Mouse (Mus musculus) large intestine, adult 2 months (tissue): ENCODE measurements around the gene Lrp3. TPM values are rescaled to one million over a fixed set of nuclear protein-coding genes. Genes with fewer than 3 reads are reported as not detected.

ENCODE experiments used
- DNase-seq: peaks from one replicate; pipeline ENCODE4 v3.0.0-alpha.2; 2012; ENCODE audit warnings: low read depth, low spot score
- WGBS: fragments of 180-500 bp; shearing (Covaris S2); methylation state at CpG from one replicate; pipeline ENCODE4 v1.1.7; 2018; 5-methylcytosine and 5-hydroxymethylcytosine counted together
- polyA plus RNA-seq: library from polyadenylated mRNA; depleted of rRNA; stranded (reverse); fragments of >200 nt; gene quantifications from 2 replicates; pipeline ENCODE4 v1.2.3, GENCODE M21; 2012

The Lrp3 gene
- polyA plus RNA-seq, 1 experiment: 3.1 TPM

DNA sequence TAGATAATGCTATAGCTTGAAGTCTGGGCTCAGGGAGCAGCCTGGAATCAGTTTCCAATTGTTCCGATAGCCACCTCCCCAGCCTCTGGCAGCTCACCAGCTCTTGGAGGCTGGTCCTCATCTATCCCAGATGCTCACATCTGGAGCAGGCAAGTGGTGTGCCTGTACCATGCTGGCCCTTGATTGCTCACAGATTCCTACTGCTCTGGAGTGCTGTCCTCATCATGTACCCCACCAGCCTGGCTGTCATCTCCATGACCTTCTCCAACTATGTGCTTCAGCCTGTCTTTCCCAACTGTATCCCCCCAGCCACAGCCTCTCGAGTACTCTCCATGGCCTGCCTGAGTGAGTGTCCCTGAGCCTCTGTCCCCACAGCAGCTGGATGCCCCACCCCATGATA, 18.3 kb downstream of the Lrp3 start:
- DNase-seq: no peak
- 47% methylated on average over 2 of the region's 2 CpGs for WGBS

DNA sequence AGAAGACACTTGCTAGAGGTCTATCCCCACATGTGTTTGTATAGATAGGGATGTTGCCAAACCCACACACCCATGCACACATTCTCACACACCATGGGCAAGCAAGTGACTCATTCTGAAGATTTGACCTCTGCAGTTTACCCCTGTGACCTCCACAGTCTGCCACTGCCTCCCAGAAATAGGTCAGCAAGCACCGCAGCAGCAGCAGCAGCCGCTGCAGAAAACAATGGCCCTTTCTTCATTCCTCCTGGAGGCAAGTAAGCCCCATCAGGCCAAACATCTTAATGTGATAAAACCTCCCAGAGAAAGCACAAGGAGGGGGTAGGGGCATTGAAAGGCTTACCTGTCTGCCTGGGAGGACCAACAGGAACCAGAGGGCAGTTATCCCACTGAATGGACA, 24.0 kb downstream of the Lrp3 start:
- WGBS: 24% methylated on average over 2 of the region's 2 CpGs
- DNase-seq: no peak

GRCm38 (mm10) chr7:35189699-35190098, 25.6 kb downstream of the Lrp3 start:
- no peak for DNase-seq
- WGBS: 48% methylated on average over 5 of the region's 5 CpGs

DNA sequence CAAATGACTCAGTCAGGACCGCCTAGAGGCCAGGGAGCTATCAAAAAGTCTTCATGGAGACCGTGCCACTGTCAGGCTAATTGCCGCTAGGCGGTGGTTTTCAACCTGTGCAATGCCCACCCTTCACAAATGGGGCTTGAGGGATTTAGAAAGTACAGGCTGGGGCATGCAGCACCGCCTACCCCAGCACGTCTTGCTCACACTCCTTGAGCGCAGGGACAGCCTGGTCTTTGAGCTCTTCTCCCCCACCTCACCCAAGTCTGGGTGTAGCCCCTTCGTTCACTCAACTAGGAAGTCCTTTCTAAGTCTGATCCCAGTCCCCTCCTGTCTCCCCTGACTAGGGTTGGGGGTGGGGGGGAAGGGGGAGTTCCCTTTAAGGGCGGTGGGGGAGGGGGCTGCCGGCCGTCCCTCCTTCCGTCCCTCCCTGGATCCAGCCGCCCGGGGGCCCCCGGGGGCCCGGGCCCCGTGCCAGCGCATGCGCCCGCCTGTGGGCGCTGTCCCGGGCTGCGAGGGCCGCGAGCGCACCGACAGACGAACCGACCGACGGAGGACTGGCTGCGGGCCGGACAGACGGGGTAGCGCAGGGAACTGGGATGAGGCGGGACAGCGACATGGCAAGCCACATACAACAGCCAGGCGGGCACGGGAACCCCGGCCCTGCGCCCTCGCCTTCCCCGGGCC, 29.3 kb downstream of the Lrp3 start, which contains the start of gene Slc7a10:
Gene Slc7a10, plus strand, starts transcription at position 497 of the 681 bp plus-strand sequence.
- DNase-seq: no peak
- WGBS: 3% methylated on average over 42 of the region's 43 CpGs

DNA sequence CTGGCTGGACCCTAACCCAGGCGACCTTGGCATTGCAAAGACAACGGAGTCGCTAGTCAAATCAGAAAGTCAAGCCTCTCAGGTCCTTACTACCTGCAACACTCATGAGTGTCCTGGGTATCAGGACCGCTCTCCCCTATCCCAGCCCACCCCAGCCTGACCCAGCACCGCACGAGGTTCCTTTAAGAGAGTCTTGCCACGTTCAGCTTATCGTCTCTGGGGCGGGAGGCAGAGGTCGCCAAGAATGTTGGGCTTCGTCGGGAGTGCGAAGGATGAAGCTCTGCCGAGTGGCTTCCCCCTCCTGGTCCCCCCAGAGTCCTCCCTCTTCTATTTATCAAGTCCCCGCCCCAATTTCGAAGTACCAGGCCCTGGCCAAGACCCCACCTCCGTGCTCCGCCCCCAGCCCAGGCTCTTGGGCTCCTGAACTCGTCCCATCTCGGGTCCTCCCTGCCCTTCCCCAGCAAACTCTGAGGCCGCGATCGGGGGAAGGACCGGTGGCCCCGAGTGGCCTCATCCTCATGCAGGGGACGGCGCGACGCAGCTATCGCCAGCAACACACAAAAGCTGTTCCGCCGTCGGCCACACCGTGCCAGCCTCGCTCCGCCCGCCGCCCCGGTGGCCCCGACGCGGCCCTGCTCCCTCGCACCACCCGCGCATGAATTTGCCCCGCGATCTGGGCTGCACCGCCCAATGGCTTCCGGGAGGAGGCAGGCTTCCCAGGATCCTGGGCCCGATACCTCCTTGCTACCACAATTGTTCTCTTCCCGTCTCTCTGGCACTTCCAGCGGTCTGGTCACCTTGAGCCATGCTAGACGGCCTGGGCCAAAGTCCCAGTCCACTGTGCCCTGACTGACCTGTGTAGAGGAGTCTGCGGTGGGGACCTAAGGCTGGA, 30.2 kb downstream of the Lrp3 start:
- WGBS: 8% methylated on average over 54 of the region's 54 CpGs
- no peak for DNase-seq

GRCm38 (mm10) chr7:35176412-35177381, 38.6 kb downstream of the Lrp3 start:
- peak; percentile 10 for DNase-seq
- WGBS: 53% methylated on average over 18 of the region's 18 CpGs

- no peak for DNase-seq
- WGBS: 66% methylated on average over 4 of the region's 4 CpGs
Measured at GRCm38 (mm10) chr7:35175533-35175932, 39.8 kb downstream of the Lrp3 start.

DNA sequence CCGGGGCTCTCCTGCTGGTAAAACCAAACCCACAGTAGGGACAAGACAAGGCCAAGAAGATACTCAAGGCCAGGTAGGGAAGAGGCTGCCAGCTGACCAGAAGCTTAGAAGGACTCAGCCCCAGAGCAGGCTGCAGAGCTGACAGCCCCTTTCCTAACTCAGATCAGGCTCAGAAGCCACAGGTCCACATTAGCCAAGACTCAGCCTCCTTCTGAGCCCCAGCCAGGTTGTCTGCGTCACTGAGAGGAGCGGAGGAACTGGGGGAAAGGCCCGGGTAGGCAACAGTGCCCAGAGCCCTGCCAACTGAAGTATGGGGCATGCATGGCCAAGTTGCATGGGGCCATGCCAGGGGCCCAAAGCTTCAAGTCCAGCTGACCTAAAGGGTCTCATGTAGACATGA, 42.8 kb downstream of the Lrp3 start:
- no peak for DNase-seq
- WGBS: 68% methylated on average over 4 of the region's 4 CpGs

GRCm38 (mm10) chr7:35171867-35172382, 43.4 kb downstream of the Lrp3 start:
- DNase-seq: peak; percentile 69
- WGBS: 3% methylated on average over 16 of the region's 16 CpGs

DNA sequence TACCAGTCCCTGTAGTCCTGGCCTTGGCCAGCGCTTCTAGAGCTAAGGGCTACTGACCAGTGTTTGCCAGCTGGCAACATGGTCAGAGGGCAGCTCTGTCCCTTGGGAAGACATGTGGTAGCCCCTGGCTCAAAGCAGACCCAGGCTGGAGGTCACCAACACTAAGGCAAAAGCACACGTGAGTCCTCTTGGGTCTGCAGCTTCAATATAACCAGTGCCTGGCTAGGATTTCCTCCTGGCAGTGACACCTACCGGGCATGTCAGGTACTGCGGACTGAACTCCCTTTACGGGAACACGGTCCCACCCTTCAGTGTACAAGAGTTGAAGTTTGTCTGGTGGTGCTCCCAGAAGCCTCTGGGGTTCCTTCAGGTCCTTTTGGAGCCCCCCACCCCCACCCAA, 46.0 kb downstream of the Lrp3 start:
- 12% methylated on average over 6 of the region's 6 CpGs for WGBS
- peak; percentile 60 for DNase-seq

DNA sequence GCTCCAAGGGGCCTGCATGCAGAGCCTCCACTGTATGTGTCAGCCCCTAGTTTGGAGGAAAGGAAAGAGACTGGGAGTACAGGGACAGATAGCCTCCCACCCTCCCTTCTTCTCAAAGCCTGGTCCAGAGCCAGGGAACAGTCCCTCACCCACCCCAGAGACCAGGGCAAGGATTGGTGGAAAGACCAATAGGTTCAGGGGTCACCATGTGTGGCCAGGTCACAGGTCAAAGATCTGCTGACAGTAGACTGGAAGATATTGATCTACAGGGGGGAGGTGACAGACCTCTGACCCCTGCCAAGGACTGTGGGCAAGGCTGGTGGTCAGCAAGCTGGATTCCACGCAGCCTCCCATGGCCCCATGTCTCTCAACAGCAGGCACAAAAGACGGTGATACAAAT, 47.4 kb downstream of the Lrp3 start:
- DNase-seq: no peak
- 96% methylated on average over 2 of the region's 2 CpGs for WGBS

GRCm38 (mm10) chr7:35166988-35167387, 48.3 kb downstream of the Lrp3 start:
- no peak for DNase-seq
- WGBS: 83% methylated on average over 5 of the region's 5 CpGs

GRCm38 (mm10) chr7:35164131-35164530, 51.2 kb downstream of the Lrp3 start:
- WGBS: 67% methylated on average over 6 of the region's 6 CpGs
- DNase-seq: no peak

DNA sequence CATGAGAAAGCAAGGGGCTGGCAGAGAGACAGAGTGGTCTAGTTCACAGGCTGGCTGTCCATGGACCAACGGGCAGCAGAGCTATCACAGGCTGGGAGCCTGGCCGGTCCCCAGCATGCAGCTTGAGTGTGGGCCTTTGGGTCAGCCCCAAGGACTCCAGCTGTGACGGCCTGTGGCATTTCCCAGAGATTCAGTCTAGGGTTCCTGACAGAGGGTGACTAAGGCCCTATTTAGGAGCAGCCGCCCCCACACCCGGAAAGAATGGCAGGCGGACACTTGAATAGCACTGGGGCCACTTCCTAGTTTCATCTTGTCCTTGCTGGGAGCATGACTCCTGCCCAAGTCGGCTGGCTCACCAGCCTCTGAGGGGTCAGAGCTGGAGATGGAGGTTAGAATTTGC, 51.7 kb downstream of the Lrp3 start:
- WGBS: 68% methylated on average over 7 of the region's 7 CpGs

GRCm38 (mm10) chr7:35162443-35162842, 52.9 kb downstream of the Lrp3 start:
- DNase-seq: no peak
- WGBS: 73% methylated on average over 6 of the region's 6 CpGs

More for the DNA sequence above, 51.7 kb downstream of the Lrp3 start:
- no peak for DNase-seq

DNA sequence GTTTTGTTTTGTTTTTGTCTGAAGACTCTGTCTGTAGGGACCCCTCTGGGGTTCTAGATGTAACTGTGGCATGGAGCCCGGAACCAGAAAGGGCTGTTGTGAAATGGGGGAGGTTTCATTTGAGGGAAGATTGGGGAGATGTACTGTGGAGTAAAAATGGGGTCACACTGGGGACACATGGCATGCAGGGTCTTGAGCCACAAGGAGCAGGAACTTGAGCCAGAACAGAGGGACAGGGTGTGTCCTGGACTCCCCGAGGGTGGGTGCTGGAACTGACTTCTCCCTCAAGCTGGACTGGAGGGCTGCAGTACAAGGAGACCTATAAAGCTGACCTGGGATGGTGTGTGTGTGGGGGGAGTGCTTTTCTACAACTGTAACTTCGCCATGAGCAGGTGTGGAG, 57.8 kb downstream of the Lrp3 start:
- WGBS: 30% methylated on average over 3 of the region's 3 CpGs
- no peak for DNase-seq

DNA sequence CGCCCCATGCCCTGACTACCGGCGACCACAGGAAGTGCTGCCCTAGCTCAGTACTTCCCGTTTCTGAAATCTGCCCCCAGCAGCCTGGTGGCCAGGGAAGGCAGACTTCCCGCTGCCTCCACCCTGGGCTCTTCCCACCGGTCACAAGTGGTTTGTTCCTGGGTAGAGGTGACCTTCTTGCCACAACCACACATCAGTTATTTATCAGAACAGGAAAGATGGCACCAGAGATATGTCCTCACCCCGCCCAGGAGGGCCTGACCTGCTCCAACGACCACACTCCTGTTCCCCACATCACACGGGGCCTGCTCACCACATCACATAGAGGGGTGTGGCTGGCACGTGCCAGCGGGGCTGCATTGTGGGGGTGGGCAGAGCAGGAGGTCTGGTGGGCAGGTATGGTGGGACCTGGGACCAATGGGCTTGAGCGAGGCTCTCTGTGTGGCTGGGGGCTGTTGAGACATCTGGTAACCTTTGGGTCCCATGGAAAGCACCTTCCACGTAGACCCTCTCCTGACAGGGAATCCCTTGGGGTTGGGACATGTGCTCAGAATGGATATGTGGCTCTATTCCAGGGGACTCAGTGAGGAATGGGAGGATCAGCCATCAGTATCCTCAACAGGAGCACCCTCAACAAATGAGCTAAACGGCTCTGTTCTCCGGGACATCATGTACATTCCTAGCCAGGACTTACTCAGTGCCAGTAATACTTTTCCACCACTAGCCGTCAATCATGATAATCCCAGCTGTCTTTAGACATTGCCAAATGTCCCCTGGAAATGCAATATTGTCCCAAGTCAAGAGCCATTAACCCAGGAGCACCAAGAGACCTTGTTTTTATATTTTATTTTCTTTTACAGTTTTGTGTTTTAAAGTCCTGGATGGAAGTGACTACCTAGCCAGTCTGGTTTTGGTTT, 58.5 kb downstream of the Lrp3 start:
- whole genome bisulfite sequencing: 54% methylated on average over 16 of the region's 16 CpGs
- DNase-seq: no peak

GRCm38 (mm10) chr7:35154449-35154848, 60.8 kb downstream of the Lrp3 start:
- DNase-seq: no peak
- WGBS: 77% methylated on average over 12 of the region's 12 CpGs

DNA sequence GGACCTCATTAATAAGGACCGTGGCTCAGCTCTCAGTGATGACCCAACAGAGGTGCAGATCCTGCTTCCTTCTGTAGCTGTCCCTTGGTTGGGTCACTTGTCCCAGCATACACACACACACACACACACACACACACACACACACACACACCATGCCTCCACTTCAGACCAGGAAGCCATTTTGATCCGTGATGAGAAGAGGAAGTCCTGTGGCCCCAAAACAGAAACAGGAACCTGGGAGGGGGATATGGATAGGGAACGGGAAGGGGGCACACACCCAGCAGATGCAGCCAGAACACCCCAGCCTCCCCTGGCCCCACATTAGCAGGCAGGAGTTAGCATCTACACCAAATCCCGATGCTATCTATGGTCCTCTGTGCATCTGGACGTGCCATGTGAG, 64.4 kb downstream of the Lrp3 start:
- DNase-seq: no peak
- WGBS: 86% methylated on average over 5 of the region's 5 CpGs
